Mouse (Mus musculus): ENCODE measurements around the gene Snupn. TPM values are rescaled to one million over a fixed set of nuclear protein-coding genes. Genes with fewer than 3 reads are reported as not detected.

Snupn gene
- total and polyA plus RNA-seq, 3 experiments: 5.7 to 10.2 (median 9.3) TPM

DNA sequence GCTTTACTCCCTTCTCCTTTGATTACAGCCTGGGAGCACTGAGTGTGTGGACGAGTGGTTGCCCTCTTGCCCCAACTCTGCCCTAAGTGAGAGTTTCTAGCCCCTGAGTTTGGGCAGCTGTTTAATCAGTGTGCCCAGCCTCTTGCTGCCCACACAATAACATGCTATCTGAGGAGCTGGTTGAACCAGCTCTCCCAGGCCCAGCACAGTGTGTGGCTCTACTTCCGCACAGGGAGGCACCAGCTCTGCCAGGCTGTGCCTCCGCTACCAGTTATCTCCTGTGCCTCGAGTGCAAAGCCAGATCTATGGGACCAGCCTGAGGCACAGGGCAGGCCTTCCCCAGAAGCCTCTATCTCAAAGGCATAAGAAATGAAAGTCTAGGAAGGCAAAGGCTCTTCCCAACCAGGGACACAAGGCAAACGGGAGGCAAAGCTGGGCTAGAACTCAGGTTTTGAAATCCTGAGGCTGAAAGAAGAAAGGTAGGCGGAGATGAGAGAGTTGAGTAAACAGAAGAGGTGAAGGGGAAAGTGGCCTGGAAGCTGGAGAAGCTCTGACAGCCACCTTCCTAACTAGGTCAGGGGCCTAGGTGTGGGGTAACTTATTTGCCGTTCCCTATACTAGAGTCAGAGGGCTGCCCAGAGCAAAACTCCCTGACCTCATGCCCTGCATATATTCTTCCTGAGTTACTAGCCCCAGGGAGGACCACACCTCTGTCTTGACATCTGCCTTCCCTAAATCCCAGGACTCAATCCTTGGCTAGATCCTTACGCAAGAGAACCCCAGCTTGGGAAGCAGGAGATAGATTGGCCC, 26.6 kb upstream of the Snupn start:
- TF ChIP-seq POLR2A (IDR thresholded peaks at IDR 0.05; ENCODE audit: insufficient read depth, low read depth, low read length) (no peak), EP300 (IDR thresholded peaks at IDR 0.05; ENCODE audit: insufficient read depth, low read depth, low read length) (no peak), CTCF (IDR thresholded peaks at IDR 0.05) (no peak)
- WGBS: 44% methylated on average over 8 of the region's 8 CpGs
- Histone ChIP-seq H3K27ac (peak overlapping the region; percentile 95), H3K27me3 (ENCODE audit: control insufficient read depth, insufficient read depth, low read length) (no peaks in the 10 kb centered on the region), H3K9ac (ENCODE audit: low read depth, low read length) (peak overlapping the region; percentile 61), H3K4me1 (ENCODE audit: control insufficient read depth, insufficient read depth, low read length) (peaks cover 20% of the 10 kb centered on the region), H3K4me3 (peak overlapping the region; percentile 75), H3K79me2 (replicated peaks; ENCODE audit: control insufficient read depth, insufficient read depth, low read length) (no peaks in the 10 kb centered on the region), H3K36me3 (ENCODE audit: control insufficient read depth, insufficient read depth, low read length) (no peaks in the 10 kb centered on the region)
- intact Hi-C loops (cut with DNase I): loop anchor here (2.0 kb wide), 1 partner anchor 33 kb away; no protein-coding TSS in a partner anchor
- peak in 1 of 2 experiments; percentile 26 for DNase-seq

DNA sequence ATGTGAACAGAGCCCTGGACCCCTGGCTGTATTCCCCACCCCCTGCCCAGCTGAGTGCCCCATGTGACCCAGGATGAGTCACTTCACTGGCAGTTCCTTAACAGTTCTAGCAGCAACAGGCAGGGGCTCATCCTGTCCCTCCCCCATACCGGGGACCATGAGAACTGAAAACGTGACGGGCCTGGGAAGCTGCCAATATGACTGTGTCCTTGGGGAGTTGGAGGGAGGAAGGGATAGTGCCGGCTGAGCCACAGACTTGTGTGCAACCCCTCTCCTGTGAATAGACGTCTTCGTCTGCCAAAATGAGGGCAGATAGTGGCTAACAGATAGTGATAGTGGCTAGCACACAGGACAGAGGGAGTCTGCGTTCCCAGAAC, 26.0 kb upstream of the Snupn start:
- peak overlapping the region; percentile 75 for H3K4me3 ChIP-seq
- intact Hi-C loops (cut with DNase I): loop anchor here (2.0 to 5.0 kb wide), 2 partner anchors 34 to 148 kb away; partner anchors contain the start of gene Sin3a
- DNase-seq: peak; percentile 91 to 92
- H3K4me1 ChIP-seq (ENCODE audit: control insufficient read depth, insufficient read depth, low read length): peaks cover 20% of the 10 kb centered on the region
- TF ChIP-seq EP300 (IDR thresholded peaks at IDR 0.05; ENCODE audit: insufficient read depth, low read depth, low read length): peak; percentile 85
- TF ChIP-seq CTCF (IDR thresholded peaks at IDR 0.05): peak; percentile 51
- TF ChIP-seq POLR2A (IDR thresholded peaks at IDR 0.05; ENCODE audit: insufficient read depth, low read depth, low read length): peak; percentile 65
- H3K79me2 ChIP-seq (replicated peaks; ENCODE audit: control insufficient read depth, insufficient read depth, low read length): no peaks in the 10 kb centered on the region
- 1% methylated on average over 7 of the region's 7 CpGs for WGBS
- H3K27ac ChIP-seq: peak overlapping the region; percentile 95
- no peaks in the 10 kb centered on the region for H3K27me3 ChIP-seq (ENCODE audit: control insufficient read depth, insufficient read depth, low read length)
- no peaks in the 10 kb centered on the region for H3K36me3 ChIP-seq (ENCODE audit: control insufficient read depth, insufficient read depth, low read length)
- H3K9ac ChIP-seq (ENCODE audit: low read depth, low read length): peak overlapping the region; percentile 61

- WGBS: 59% methylated on average over 26 of the region's 26 CpGs
- Histone ChIP-seq H3K4me3 (peak overlapping the region; percentile 75), H3K4me1 (ENCODE audit: control insufficient read depth, insufficient read depth, low read length) (peaks cover 20% of the 10 kb centered on the region), H3K79me2 (replicated peaks; ENCODE audit: control insufficient read depth, insufficient read depth, low read length) (no peaks in the 10 kb centered on the region), H3K27ac (peak overlapping the region; percentile 95), H3K27me3 (ENCODE audit: control insufficient read depth, insufficient read depth, low read length) (no peaks in the 10 kb centered on the region), H3K36me3 (ENCODE audit: control insufficient read depth, insufficient read depth, low read length) (no peaks in the 10 kb centered on the region), H3K9ac (ENCODE audit: low read depth, low read length) (peak overlapping the region; percentile 61)
- DNase-seq: peak; percentile 30 to 34
- intact Hi-C loops (cut with DNase I): loop anchor here (2.0 to 5.0 kb wide), 2 partner anchors 35 to 147 kb away; partner anchors contain the start of gene Sin3a
- no peak for TF ChIP-seq POLR2A (IDR thresholded peaks at IDR 0.05; ENCODE audit: insufficient read depth, low read depth, low read length)
- no peak for TF ChIP-seq CTCF (IDR thresholded peaks at IDR 0.05)
- TF ChIP-seq EP300 (IDR thresholded peaks at IDR 0.05; ENCODE audit: insufficient read depth, low read depth, low read length): no peak
Observed at GRCm38 (mm10) chr9:56925291-56926024, 25.2 kb upstream of the Snupn start.

DNA sequence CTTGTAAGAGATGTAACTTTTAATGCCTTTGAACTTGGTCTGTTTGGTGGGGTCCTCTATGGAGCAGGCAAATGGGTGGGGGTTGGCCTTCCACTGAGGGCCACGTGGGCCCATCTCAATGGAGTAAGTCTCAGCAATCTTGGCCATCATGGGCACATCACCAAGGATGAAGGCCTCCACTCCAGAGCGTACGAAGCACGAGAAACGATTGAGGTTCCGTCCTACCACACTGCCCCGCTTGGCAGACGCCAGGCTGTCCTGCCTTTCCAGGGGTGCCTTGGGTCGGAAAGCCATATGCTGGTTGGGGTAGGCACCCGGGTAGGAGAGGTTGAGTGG, 24.7 kb upstream of the Snupn start:
- intact Hi-C loops (cut with DNase I): loop anchor here (5.0 kb wide), 1 partner anchor 146 kb away; the partner anchor contains the start of gene Sin3a
- peak in 1 of 2 experiments; percentile 28 for DNase-seq
- H3K4me3 ChIP-seq: peak overlapping the region; percentile 75
- TF ChIP-seq CTCF (IDR thresholded peaks at IDR 0.05) (no peak), POLR2A (IDR thresholded peaks at IDR 0.05; ENCODE audit: insufficient read depth, low read depth, low read length) (0 out of 2 replicates have a peak, but pooled peaks have one; percentile 3)
- peak overlapping the region; percentile 95 for H3K27ac ChIP-seq
- peaks cover 20% of the 10 kb centered on the region for H3K4me1 ChIP-seq (ENCODE audit: control insufficient read depth, insufficient read depth, low read length)
- H3K27me3 ChIP-seq (ENCODE audit: control insufficient read depth, insufficient read depth, low read length): no peaks in the 10 kb centered on the region
- H3K36me3 ChIP-seq (ENCODE audit: control insufficient read depth, insufficient read depth, low read length): no peaks in the 10 kb centered on the region
- 91% methylated on average over 10 of the region's 10 CpGs for WGBS
- H3K9ac ChIP-seq (ENCODE audit: low read depth, low read length): peak overlapping the region; percentile 20
- H3K79me2 ChIP-seq (replicated peaks; ENCODE audit: control insufficient read depth, insufficient read depth, low read length): no peaks in the 10 kb centered on the region

DNA sequence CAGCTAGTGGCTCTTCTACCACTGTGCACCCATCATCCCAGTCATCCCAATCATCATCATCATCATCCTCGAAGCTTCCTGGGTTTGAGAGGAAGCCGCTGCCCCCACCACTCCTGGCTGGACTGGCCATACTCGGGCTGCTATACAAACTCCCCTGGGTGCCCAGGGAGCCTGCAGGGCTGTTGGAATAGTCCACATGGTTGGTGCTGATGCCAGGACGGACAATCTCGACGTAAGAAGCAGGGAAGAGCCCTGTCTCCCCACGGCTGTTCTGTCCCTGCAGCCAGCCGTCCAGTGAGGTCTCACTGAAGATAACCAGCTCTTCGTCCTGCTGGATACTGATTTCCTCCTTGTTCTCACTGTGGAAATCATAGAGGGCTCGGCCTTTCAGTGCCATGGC, 24.3 kb upstream of the Snupn start:
- H3K4me3 ChIP-seq: peak overlapping the region; percentile 75
- intact Hi-C loops (cut with DNase I): loop anchor here (5.0 kb wide), 1 partner anchor 146 kb away; the partner anchor contains the start of gene Sin3a
- H3K79me2 ChIP-seq (replicated peaks; ENCODE audit: control insufficient read depth, insufficient read depth, low read length): no peaks in the 10 kb centered on the region
- H3K9ac ChIP-seq (ENCODE audit: low read depth, low read length): peak overlapping the region; percentile 22
- no peaks in the 10 kb centered on the region for H3K27me3 ChIP-seq (ENCODE audit: control insufficient read depth, insufficient read depth, low read length)
- H3K4me1 ChIP-seq (ENCODE audit: control insufficient read depth, insufficient read depth, low read length): peaks cover 20% of the 10 kb centered on the region
- H3K36me3 ChIP-seq (ENCODE audit: control insufficient read depth, insufficient read depth, low read length): no peaks in the 10 kb centered on the region
- WGBS: 53% methylated on average over 10 of the region's 10 CpGs
- peak in 1 of 2 experiments; percentile 20 for DNase-seq
- TF ChIP-seq EP300 (IDR thresholded peaks at IDR 0.05; ENCODE audit: insufficient read depth, low read depth, low read length) (no peak), CTCF (IDR thresholded peaks at IDR 0.05) (no peak), POLR2A (IDR thresholded peaks at IDR 0.05; ENCODE audit: insufficient read depth, low read depth, low read length) (0 out of 2 replicates have a peak, but pooled peaks have one; percentile 4)
- peak overlapping the region; percentile 95 for H3K27ac ChIP-seq
